Mouse (Mus musculus) gastrocnemius, postnatal 25 days (tissue): Measurements from ENCODE around the gene Dkc1. TPM values are rescaled to one million over a fixed set of nuclear protein-coding genes. Genes with fewer than 3 reads are reported as not detected.
"Not testable (repeated sequence)": the region's sequence is repeated elsewhere in the genome, so short reads cannot be mapped to it uniquely, and the experiment has no call there.

Experiments
- DNase-seq: peaks from one replicate; pipeline ENCODE4 v3.0.0; 2022
- total RNA-seq, 2 experiments: library from RNA; stranded (reverse); gene quantifications; 1 replicate in 1 of 2; 2 replicates in 1 of 2; pipeline ENCODE4 v1.2.3; 2021

Dkc1 gene
- total RNA-seq, 2 experiments from 2014 or later = 24.4 to 26.2 TPM

DNA sequence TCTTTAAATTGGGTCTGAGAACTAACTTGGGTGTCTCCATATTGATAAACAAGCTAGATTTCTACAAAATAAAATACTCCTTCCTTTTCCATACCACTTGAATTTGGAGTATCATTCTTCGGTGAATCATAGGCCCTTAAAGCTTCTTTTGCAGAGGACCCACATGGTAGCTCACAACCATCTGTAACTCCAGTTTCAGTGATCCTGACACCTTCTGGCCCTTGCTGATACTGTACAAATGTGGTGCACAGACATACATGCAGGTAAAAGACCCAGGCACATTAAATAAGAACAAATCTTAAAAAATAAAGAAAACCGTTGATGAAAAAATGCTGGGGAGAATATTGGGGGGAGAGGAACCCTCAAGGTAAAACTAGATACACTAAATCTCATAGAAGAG is 42.5 kb downstream of the Dkc1 start:
- no peak for DNase-seq

DNA sequence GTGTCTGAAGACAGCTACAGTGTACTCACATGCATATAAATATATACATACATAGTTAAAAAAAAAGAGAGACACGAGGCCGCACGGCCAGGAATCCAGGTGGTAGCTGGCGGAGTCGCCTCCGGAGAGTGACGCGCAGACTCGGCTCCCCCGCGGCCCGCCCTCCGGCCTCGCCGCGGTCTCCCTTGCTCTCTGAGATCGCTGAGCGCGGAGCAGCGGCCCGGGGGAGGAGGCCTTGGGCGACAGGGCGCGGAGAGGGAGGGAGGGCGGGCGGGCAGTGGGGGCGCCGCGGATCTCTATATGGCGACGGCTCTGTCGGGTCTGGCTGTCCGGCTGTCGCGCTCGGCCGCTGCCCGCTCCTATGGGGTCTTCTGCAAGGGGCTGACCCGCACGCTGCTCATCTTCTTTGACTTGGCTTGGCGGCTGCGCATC is 47.5 kb downstream of the Dkc1 start:
- DNase-seq = not testable (repeated sequence)

DNA sequence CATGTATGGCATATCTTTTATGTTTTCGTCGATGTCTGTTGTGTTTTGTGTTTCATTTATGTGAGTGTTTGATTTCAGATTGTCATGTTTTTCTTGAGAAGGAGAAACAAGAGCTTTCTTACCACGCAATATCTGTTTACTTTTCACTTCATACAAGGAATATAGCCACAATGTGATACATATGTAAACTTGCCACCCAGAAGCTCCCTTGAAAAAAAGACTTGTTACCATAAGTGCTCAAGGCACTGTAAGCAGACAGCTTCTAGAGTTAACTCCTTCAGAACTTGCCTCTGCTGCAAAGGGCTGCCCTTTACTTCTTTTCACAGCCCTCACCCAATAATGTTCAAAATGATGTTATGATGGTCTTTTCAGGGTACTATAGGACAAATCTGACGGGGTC is 52.8 kb downstream of the Dkc1 start:
- no peak for DNase-seq

DNA sequence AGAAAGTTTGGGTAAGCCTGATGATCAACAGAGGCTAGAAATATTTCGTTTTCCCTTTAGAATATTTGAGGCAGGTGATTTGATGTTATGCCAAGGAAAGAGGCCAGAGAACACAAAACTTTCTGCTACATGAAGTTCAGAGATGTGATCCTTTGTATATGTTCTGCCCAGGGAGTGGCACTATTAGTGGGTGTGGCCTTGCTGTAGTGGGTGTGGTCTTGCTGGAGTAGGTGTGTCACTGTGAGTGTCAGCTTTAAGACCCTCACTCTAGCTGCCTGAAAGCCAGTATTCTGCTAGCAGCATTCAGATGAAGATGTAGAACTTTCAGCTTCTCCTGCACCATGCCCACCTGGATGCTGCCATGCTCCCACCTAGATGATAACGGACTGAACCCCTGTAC is 54.6 kb downstream of the Dkc1 start:
- no peak for DNase-seq

DNA sequence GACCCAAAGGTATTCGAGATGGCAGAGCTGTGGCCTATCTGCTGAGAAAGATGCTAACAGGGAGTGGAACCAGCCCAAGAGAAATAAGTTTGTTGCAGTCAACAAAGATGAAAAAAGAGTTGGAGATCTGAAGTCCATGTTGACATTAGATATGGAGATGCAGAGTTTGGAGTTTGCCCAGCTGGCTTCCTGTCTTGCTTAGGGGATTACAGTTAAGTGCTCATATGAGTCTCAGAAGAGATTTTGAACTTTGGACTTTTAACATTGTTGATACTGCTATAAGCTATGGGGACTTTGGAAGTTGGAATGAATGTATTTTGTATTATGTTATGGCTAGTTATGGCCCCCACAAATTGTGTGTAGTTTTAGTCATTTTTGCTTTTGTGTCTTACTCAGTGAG is 56.6 kb downstream of the Dkc1 start:
- no peak for DNase-seq

DNA sequence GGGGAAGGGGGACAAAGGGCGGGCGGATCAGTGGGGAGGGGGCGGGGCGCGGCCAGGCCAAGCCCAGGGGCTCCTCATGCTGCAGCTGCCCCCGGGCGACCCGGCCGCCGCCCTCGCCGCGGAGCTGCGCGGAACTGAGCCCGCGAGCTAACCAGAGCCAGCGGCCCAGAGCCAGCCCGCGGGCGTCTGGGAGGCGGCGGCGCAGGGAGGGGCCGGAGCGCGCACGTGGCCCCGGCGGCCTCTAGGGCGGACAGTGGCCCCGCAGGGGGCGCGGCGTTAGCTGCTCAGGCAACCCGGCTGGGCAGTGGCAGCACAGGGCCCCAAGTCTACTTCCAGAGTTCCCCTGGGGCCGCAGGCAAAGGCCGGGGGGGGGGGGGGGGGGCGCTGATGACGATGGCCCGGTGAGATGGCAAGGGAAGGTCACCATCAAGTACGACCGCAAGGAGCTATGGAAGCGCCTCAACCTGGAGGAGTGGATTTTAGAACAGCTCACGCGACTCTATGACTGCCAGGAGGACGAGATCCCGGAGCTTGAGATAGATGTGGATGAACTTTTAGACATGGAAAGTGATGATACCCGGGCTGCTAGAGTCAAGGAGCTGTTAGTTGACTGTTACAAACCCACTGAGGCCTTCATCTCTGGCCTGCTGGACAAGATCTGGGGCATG is 60.1 kb downstream of the Dkc1 start:
- DNase-seq = peak; percentile 58

Other genes starting within 250 kb of the Dkc1 start
- 1 to 10 TPM in 1 of 2 experiments, under 1 TPM in 1; 0.84 to 1.1 TPM for gene Gab3, start 10.4 kb upstream of the Dkc1 start, total RNA-seq
- 10 to 100 TPM; 12.8 to 17.8 TPM for gene Mpp1, start 35.2 kb downstream of the Dkc1 start, total RNA-seq
- not detected for gene Smim9, start 67.9 kb downstream of the Dkc1 start, total RNA-seq